Mouse (Mus musculus) G1E (cell line): ENCODE data around the gene Rere. TPM values are rescaled to one million over a fixed set of nuclear protein-coding genes. Genes with fewer than 3 reads are reported as not detected.
A peak's percentile ranks its signal among the peaks of the same experiment; 100 is the strongest.

ENCODE experiments used
- ATAC-seq: 2 replicates; pipeline ENCODE4 v1.8.0; 2016; ENCODE audit warnings: mild to moderate bottlenecking; ENCODE audit not compliant: insufficient number of reproducible peaks, poor library complexity, low FRiP score, severe bottlenecking; ENCODE audit errors: extremely low read depth
- DNase-seq: peaks from one replicate; pipeline ENCODE4 v3.0.0; 2012; ENCODE audit warnings: low spot score
- H3K27me3 ChIP-seq: 2 replicates; pipeline ENCODE4 v1.6.1; 2012; ENCODE audit warnings: mild to moderate bottlenecking, low read length, inconsistent platforms; ENCODE audit not compliant: insufficient read depth
- H3K36me3 ChIP-seq: replicated peaks from 2 replicates; pipeline ENCODE3; 2012; ENCODE audit warnings: mild to moderate bottlenecking, inconsistent platforms
- H3K4me1 ChIP-seq: 2 replicates; pipeline ENCODE4 v1.6.1; 2012; ENCODE audit warnings: low read depth, low read length, inconsistent platforms, mixed read lengths; ENCODE audit not compliant: insufficient read depth
- H3K4me3 ChIP-seq: 2 replicates; pipeline ENCODE4 v1.5.1; 2012; ENCODE audit warnings: low read depth, mild to moderate bottlenecking, inconsistent platforms, low read length, moderate library complexity, mixed read lengths
- H3K9me3 ChIP-seq: replicated peaks from 2 replicates; pipeline ENCODE4 v1.6.1; 2012; ENCODE audit warnings: inconsistent platforms
- CTCF ChIP-seq: IDR thresholded peaks from 2 replicates; pipeline ENCODE4 v1.5.1; 2012; ENCODE audit warnings: low read depth, low read length, inconsistent platforms, mixed read lengths
- GATA1 ChIP-seq: IDR thresholded peaks from 2 replicates; pipeline ENCODE4 v1.6.1; 2012; ENCODE audit warnings: borderline replicate concordance, low read length, inconsistent platforms, mixed read lengths
- GATA2 ChIP-seq: IDR thresholded peaks from 2 replicates; pipeline ENCODE4 v1.6.1; 2012; ENCODE audit warnings: low read depth, low read length, inconsistent platforms, borderline replicate concordance
- POLR2AphosphoS5 ChIP-seq: IDR thresholded peaks from 2 replicates; pipeline ENCODE4 v1.6.1; 2012; ENCODE audit warnings: low read depth, low read length, inconsistent platforms; ENCODE audit not compliant: insufficient replicate concordance
- TAL1 ChIP-seq: conservative IDR thresholded peaks from 2 replicates; pipeline ENCODE4 v1.6.1; 2012; ENCODE audit warnings: low read depth, low read length, inconsistent platforms, mixed read lengths
- polyA plus RNA-seq: library from polyadenylated mRNA; stranded (reverse); fragments of >175 nt; gene quantifications from 2 replicates; pipeline ENCODE4 v1.2.3, GENCODE M21; 2012
- total RNA-seq, 2 experiments: library from RNA; stranded (forward) in 1 of 2; stranded (reverse) in 1 of 2; fragments of 200-1000 nt in 1 of 2; fragments of >200 nt in 1 of 2; fragmentation: Nextera tagmentation in 1 of 2; gene quantifications; 2 replicates each; pipeline ENCODE4 v1.2.3; 2014 to 2017

The Rere gene
- total and polyA plus RNA-seq, 3 experiments = 17.4 to 329 (median 154) TPM

GRCm38 (mm10) chr4:150531869-150532268 lies 250.4 kb downstream of the Rere start:
- DNase-seq (no peak), ATAC-seq (no peak)
- TF ChIP-seq TAL1 (no peak), POLR2AphosphoS5 (no peak), GATA1 (no peak), GATA2 (no peak), CTCF (no peak)
- Histone ChIP-seq H3K4me3 (no peak overlapping the region), H3K9me3 (no peaks in the 10 kb centered on the region), H3K27me3 (no peaks in the 10 kb centered on the region), H3K4me1 (0 out of 2 replicates have a peak, but pooled peaks cover 3% of the 10 kb centered on the region), H3K36me3 (peaks cover 82% of the 10 kb centered on the region)

DNA sequence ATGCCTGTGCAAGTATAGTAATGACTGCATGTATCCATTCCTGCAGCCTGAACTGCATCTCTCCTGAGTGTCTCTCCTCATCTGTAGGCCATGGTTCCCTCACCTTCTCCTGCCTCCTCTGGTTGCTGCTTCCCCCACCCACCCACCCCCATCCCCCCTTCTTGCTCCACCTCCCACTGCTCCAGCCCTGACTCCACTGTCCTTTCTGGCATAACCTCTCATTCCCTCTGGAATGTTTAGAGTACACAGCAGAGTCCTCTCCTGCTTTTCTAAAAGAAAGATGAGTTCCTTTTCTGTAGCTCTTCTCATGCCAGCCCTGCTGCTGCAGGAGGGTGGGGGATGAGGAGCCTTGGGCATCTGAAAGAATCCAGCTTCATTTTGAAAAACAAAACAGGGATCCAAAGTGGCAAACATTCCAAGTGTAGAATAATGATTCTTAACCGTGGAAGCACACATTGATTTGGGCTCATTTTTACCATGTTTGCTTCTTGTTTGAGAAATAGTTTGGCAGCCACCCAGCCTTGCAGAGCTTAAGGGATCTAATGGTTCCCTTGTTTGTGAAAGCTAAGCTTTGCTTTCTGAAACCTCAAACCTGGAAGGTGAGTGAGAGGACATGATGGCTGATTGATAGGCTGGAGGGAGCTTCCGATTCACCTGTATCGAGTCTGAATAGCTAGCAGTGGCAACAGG lies 255.5 kb downstream of the Rere start:
- Histone ChIP-seq H3K36me3 (peaks cover 78% of the 10 kb centered on the region), H3K9me3 (no peaks in the 10 kb centered on the region), H3K27me3 (no peaks in the 10 kb centered on the region), H3K4me3 (no peak overlapping the region), H3K4me1 (peaks cover 3% of the 10 kb centered on the region; the same call in 1 of the 2 replicates)
- TF ChIP-seq GATA1 (no peak), CTCF (no peak), TAL1 (no peak), POLR2AphosphoS5 (no peak), GATA2 (no peak)
- no peak for DNase-seq
- ATAC-seq = no peak

DNA sequence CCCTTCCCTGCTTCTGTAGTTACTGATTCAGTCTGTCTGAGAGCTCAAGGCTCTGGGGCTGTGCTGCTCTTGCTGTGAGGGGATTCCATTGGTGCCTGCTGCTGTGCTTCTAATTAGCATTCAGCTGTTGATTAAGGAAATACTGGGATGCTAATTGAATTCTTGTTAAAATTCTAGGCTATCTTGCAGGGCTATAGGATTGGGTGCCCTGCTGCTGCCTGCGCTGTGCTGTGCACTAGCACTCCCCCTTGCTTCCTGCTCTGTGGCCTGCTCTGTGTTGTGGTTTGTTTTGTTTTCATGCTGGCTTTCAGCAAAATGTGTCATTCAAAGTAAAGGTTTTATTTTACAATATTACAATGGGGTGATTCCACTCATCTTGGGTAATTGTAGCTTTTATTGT lies 258.4 kb downstream of the Rere start:
- DNase-seq (no peak), ATAC-seq (no peak)
- H3K4me1 ChIP-seq = peaks cover 11% of the 10 kb centered on the region
- no peaks in the 10 kb centered on the region for H3K27me3 ChIP-seq
- H3K36me3 ChIP-seq = peaks cover 64% of the 10 kb centered on the region
- TF ChIP-seq TAL1 = no peak
- TF ChIP-seq GATA2 = no peak
- no peak for TF ChIP-seq CTCF
- no peak for TF ChIP-seq POLR2AphosphoS5
- TF ChIP-seq GATA1 = no peak
- no peak overlapping the region for H3K4me3 ChIP-seq
- no peaks in the 10 kb centered on the region for H3K9me3 ChIP-seq

- no peak for TF ChIP-seq GATA1
- TF ChIP-seq CTCF = no peak
- TF ChIP-seq TAL1 = no peak
- TF ChIP-seq POLR2AphosphoS5 = no peak
- no peak for TF ChIP-seq GATA2
- H3K36me3 ChIP-seq = peaks cover 57% of the 10 kb centered on the region
- H3K9me3 ChIP-seq = no peaks in the 10 kb centered on the region
- no peak overlapping the region for H3K4me3 ChIP-seq
- H3K27me3 ChIP-seq = no peaks in the 10 kb centered on the region
- H3K4me1 ChIP-seq = peaks cover 18% of the 10 kb centered on the region
- DNase-seq = no peak
- no peak for ATAC-seq
Measured at GRCm38 (mm10) chr4:150540392-150541094, 259.1 kb downstream of the Rere start.

DNA sequence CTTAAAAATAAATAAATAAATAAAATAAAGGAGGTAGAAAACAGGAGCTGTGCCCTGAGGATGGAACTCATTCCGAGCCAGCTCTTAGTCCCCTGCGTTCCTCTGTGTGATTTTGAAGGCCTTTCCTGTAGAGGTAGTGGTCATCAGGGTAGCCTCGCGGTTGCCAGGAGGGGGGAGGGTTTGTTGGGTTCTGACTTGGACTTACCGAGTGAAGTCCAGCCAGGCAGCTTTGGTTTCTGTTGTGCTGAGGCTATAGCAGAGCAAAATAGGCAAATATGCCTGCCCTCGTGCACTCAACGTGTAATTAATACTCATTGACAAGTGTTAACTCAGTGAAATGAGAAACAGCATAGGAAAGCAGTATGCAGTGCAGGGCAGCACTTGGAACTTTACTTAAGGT lies 262.8 kb downstream of the Rere start:
- no peak for DNase-seq
- Histone ChIP-seq H3K4me3 (peak overlapping the region; percentile 52; the same call in 1 of the 2 replicates), H3K4me1 (peaks cover 34% of the 10 kb centered on the region), H3K36me3 (peaks cover 51% of the 10 kb centered on the region), H3K9me3 (no peaks in the 10 kb centered on the region), H3K27me3 (no peaks in the 10 kb centered on the region)
- TF ChIP-seq POLR2AphosphoS5 (no peak), TAL1 (no peak), CTCF (no peak), GATA1 (no peak), GATA2 (no peak)
- ATAC-seq = no peak

DNA sequence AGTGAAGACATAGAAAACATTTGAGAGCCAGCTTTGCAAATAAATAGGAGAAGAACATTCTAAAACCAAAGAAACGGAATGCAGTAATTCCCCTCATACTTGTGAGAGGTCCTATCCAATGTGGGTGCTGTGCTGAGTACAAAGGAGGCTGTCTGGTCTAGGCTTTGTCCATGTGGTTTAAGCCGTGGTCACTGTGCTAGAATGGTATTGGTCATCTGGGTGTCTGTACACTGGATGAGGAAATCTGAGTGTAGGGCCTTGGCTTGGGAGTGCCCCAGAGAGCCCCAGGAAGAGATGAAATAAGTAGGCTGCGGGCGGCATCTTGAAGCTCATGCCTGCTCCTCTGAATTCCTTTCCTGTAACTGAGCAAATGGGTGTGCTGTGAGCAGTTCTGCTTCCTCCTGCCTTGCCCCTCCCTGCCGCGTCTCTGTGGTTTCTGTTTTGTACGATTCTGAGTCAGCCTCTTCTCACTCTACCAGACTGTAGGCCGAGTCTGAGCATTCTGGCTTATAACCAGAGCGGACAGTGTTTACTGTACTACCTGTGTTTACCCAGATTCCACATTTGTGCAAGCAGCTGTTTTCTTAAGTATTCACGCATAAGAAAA lies 263.3 kb downstream of the Rere start:
- H3K4me3 ChIP-seq = peak overlapping the region; percentile 52; the same call in 1 of the 2 replicates
- ATAC-seq = peak; percentile 95

More for the DNA sequence above, 263.3 kb downstream of the Rere start:
- H3K36me3 ChIP-seq = peaks cover 52% of the 10 kb centered on the region
- peak; percentile 59 for DNase-seq
- H3K9me3 ChIP-seq = no peaks in the 10 kb centered on the region
- TF ChIP-seq GATA1 = no peak
- TF ChIP-seq TAL1 = no peak
- no peak for TF ChIP-seq POLR2AphosphoS5
- no peaks in the 10 kb centered on the region for H3K27me3 ChIP-seq
- H3K4me1 ChIP-seq = peaks cover 34% of the 10 kb centered on the region
